8 mouse cellular contexts compared by ENCODE assay signal in the genomic region with DNA sequence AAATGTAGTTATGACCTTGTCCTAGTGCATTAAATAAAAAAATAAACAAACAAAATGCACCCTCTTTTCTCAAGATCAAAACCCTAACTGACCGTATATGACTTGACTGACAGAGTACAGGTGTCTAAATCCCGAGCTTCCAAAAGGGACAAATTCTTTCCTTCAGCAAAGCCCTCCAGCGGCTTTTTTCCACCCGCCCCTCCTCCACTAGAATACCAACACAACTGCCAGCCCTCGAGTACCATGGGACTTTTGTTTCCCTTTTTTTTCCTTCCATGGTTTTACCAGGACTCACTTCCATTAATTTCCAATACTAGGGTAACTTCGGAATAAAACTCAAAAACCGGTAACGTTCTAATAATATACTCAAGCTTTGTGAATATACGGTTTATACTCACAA. TPM values are rescaled to one million over a fixed set of nuclear protein-coding genes. Genes with fewer than 3 reads are reported as not detected.
DNase-seq lines count a peak whose midpoint lies in the region; ATAC-seq and TF ChIP-seq lines count a peak whose summit lies in the region.

No protein-coding gene starts in this region.

- DNase-seq in forebrain, embryonic 10.5 days (ENCODE audit: extremely low spot score, low spot score): no peak
- no peak for DNase-seq in midbrain, embryonic 10.5 days (ENCODE audit: low spot score)
- no peak for DNase-seq in frontal cortex, postnatal 10 days (ENCODE audit: low spot score in 2 of 2)
- DNase-seq in layer of hippocampus, postnatal 14 days (ENCODE audit: low spot score in 2 of 2): no peak
- no peak for DNase-seq in spleen, postnatal 14 days (ENCODE audit: low spot score in 2 of 2)

- WGBS in forebrain, embryonic 10.5 days: under 1% methylated on average over 9 of the region's 9 CpGs
- WGBS in intestine, postnatal 0 days: under 1% methylated on average over 9 of the region's 9 CpGs
- WGBS in midbrain, embryonic 10.5 days: 3% methylated on average over 9 of the region's 9 CpGs

- no peaks in the 10 kb centered on the region for H3K9me3 ChIP-seq in megakaryocyte, embryonic 14.5 days
- H3K9me3 ChIP-seq in forebrain, embryonic 10.5 days: no peaks in the 10 kb centered on the region
- no peaks in the 10 kb centered on the region for H3K9me3 ChIP-seq in intestine, postnatal 0 days (ENCODE audit: control insufficient read depth)
- H3K9me3 ChIP-seq in midbrain, embryonic 10.5 days (replicated peaks): no peaks in the 10 kb centered on the region

- peaks cover 9% of the 10 kb centered on the region for H3K36me3 ChIP-seq in megakaryocyte, embryonic 14.5 days (replicated peaks; ENCODE audit: low read length)
- peaks cover 20% of the 10 kb centered on the region for H3K36me3 ChIP-seq in forebrain, embryonic 10.5 days (replicated peaks)
- no peaks in the 10 kb centered on the region for H3K36me3 ChIP-seq in intestine, postnatal 0 days (ENCODE audit: control insufficient read depth, insufficient read depth)
- peaks cover 18% of the 10 kb centered on the region; the same call in 1 of the 2 replicates for H3K36me3 ChIP-seq in midbrain, embryonic 10.5 days

- H3K9ac ChIP-seq in intestine, postnatal 0 days (ENCODE audit: low read depth, low read length): peak overlapping the region; percentile 96

- no peak for TF ChIP-seq CTCF in intestine, postnatal 0 days (IDR thresholded peaks at IDR 0.05; ENCODE audit: low read depth)

- peak overlapping the region; percentile 96 for H3K4me3 ChIP-seq in megakaryocyte, embryonic 14.5 days (replicated peaks)
- peak overlapping the region; percentile 82 for H3K4me3 ChIP-seq in forebrain, embryonic 10.5 days
- H3K4me3 ChIP-seq in intestine, postnatal 0 days (ENCODE audit: low read depth, low read length): peak overlapping the region; percentile 100
- peak overlapping the region; percentile 89 for H3K4me3 ChIP-seq in midbrain, embryonic 10.5 days

- no peak for ATAC-seq in megakaryocyte, adult 5-6 weeks (ENCODE audit: poor library complexity, severe bottlenecking)
- no peak for ATAC-seq in intestine, postnatal 0 days

- no peaks in the 10 kb centered on the region for H3K27me3 ChIP-seq in megakaryocyte, embryonic 14.5 days (replicated peaks)
- no peaks in the 10 kb centered on the region for H3K27me3 ChIP-seq in forebrain, embryonic 10.5 days (ENCODE audit: poor library complexity, severe bottlenecking)
- H3K27me3 ChIP-seq in intestine, postnatal 0 days (replicated peaks; ENCODE audit: control insufficient read depth, insufficient read depth, low read length): no peaks in the 10 kb centered on the region
- no peaks in the 10 kb centered on the region for H3K27me3 ChIP-seq in midbrain, embryonic 10.5 days (ENCODE audit: low read depth, poor library complexity, severe bottlenecking)

- peak overlapping the region; percentile 68 for H3K4me2 ChIP-seq in intestine, postnatal 0 days (replicated peaks; ENCODE audit: low read depth)

- peaks cover 43% of the 10 kb centered on the region for H3K4me1 ChIP-seq in megakaryocyte, embryonic 14.5 days
- H3K4me1 ChIP-seq in forebrain, embryonic 10.5 days: peaks cover 36% of the 10 kb centered on the region
- no peaks in the 10 kb centered on the region for H3K4me1 ChIP-seq in intestine, postnatal 0 days (replicated peaks; ENCODE audit: control insufficient read depth, insufficient read depth, low read length)
- peaks cover 31% of the 10 kb centered on the region for H3K4me1 ChIP-seq in midbrain, embryonic 10.5 days

- peak overlapping the region; percentile 99 for H3K27ac ChIP-seq in forebrain, embryonic 10.5 days
- H3K27ac ChIP-seq in intestine, postnatal 0 days (ENCODE audit: low read depth, low read length): no peak overlapping the region
- H3K27ac ChIP-seq in midbrain, embryonic 10.5 days (replicated peaks): peak overlapping the region; percentile 99

RNA-seq across cellular contexts. Expression of gene Tra2a, which starts 1.4 kb away (rescaled TPM):
- 12.2 TPM in 1 of 2 replicates, not detected in the other for polyA plus RNA-seq in megakaryocyte, embryonic 14.5 days (2012; ENCODE audit: insufficient read depth, low replicate concordance)
- 124 and 144 TPM in 2 replicates for total RNA-seq in megakaryocyte, adult 5-6 weeks (2015)
- 98.9 and 106 TPM in 2 replicates for total RNA-seq in megakaryocyte, adult 5-6 weeks (2017)
- polyA plus RNA-seq in forebrain, embryonic 10.5 days (2016; fragmentation: Nextera tagmentation; extraction: Ambion mirVana): 126 and 127 TPM in 2 replicates
- polyA plus RNA-seq in intestine, postnatal 0 days (2015; fragmentation: Nextera tagmentation; extraction: Ambion mirVana): 30.2 and 30.5 TPM in 2 replicates
- 121 and 126 TPM in 2 replicates for polyA plus RNA-seq in midbrain, embryonic 10.5 days (2016; fragmentation: Nextera tagmentation; extraction: Ambion mirVana)
- 10 to 100 TPM; 76.0 to 85.7 TPM for total RNA-seq in layer of hippocampus, postnatal 14 days (2021)

RNA-seq across cellular contexts. Expression of gene Igf2bp3, which starts 47.7 kb away (rescaled TPM):
- polyA plus RNA-seq in megakaryocyte, embryonic 14.5 days (2012; ENCODE audit: insufficient read depth, low replicate concordance): 0.39 and 11.9 TPM in 2 replicates
- 0.02 and 0.05 TPM in 2 replicates for total RNA-seq in megakaryocyte, adult 5-6 weeks (2015)
- total RNA-seq in megakaryocyte, adult 5-6 weeks (2017): not detected in 2 replicates
- 128 and 141 TPM in 2 replicates for polyA plus RNA-seq in forebrain, embryonic 10.5 days (2016; fragmentation: Nextera tagmentation; extraction: Ambion mirVana)
- polyA plus RNA-seq in intestine, postnatal 0 days (2015; fragmentation: Nextera tagmentation; extraction: Ambion mirVana): 54.7 and 56.3 TPM in 2 replicates
- polyA plus RNA-seq in midbrain, embryonic 10.5 days (2016; fragmentation: Nextera tagmentation; extraction: Ambion mirVana): 134 and 148 TPM in 2 replicates
- under 1 TPM; 0.24 to 0.35 TPM for total RNA-seq in layer of hippocampus, postnatal 14 days (2021)

RNA-seq across cellular contexts. Expression of gene Ccdc126, which starts 56.7 kb away (rescaled TPM):
- 0.71 and 0.92 TPM in 2 replicates for polyA plus RNA-seq in megakaryocyte, embryonic 14.5 days (2012; ENCODE audit: insufficient read depth, low replicate concordance)
- 6.8 TPM in 2 replicates for total RNA-seq in megakaryocyte, adult 5-6 weeks (2015)
- 5.2 and 5.8 TPM in 2 replicates for total RNA-seq in megakaryocyte, adult 5-6 weeks (2017)
- 4.3 and 4.9 TPM in 2 replicates for polyA plus RNA-seq in forebrain, embryonic 10.5 days (2016; fragmentation: Nextera tagmentation; extraction: Ambion mirVana)
- polyA plus RNA-seq in intestine, postnatal 0 days (2015; fragmentation: Nextera tagmentation; extraction: Ambion mirVana): 7.7 and 9.2 TPM in 2 replicates
- polyA plus RNA-seq in midbrain, embryonic 10.5 days (2016; fragmentation: Nextera tagmentation; extraction: Ambion mirVana): 4.7 and 5.6 TPM in 2 replicates
- total RNA-seq in layer of hippocampus, postnatal 14 days (2021): 1 to 10 TPM; 8.4 to 8.8 TPM
